Mouse (Mus musculus) intestine, postnatal 0 days (tissue): ENCODE measurements around the gene Jph2. TPM values are rescaled to one million over a fixed set of nuclear protein-coding genes. Genes with fewer than 3 reads are reported as not detected.

ENCODE experiments used
- ATAC-seq: fragments of 200-750 bp; cut with Nextera tagmentation; 2 replicates; pipeline ENCODE4 v1.8.0; 2017; ENCODE audit warnings: mild to moderate bottlenecking, moderate TSS enrichment, moderate library complexity
- H3K27ac ChIP-seq: fragments of 300-500 bp; sonication (generic); 2 replicates; pipeline ENCODE4 v1.5.1; 2014; ENCODE audit warnings: mild to moderate bottlenecking, low read depth, low read length, moderate library complexity
- H3K27me3 ChIP-seq: fragments of 300-500 bp; sonication (generic); replicated peaks from 2 replicates; pipeline ENCODE4 v1.6.1; 2014; ENCODE audit warnings: low read length, mixed read lengths; ENCODE audit not compliant: control insufficient read depth, insufficient read depth
- H3K36me3 ChIP-seq: fragments of 300-500 bp; sonication (generic); 2 replicates; pipeline ENCODE4 v1.6.1; 2014; ENCODE audit warnings: mild to moderate bottlenecking, moderate library complexity; ENCODE audit not compliant: control insufficient read depth, insufficient read depth
- H3K4me1 ChIP-seq: fragments of 300-500 bp; sonication (generic); replicated peaks from 2 replicates; pipeline ENCODE4 v1.6.1; 2014; ENCODE audit warnings: antibody characterized with exemption, low read length, mixed read lengths; ENCODE audit not compliant: control insufficient read depth, insufficient read depth
- H3K4me2 ChIP-seq: fragments of 300-500 bp; sonication (generic); replicated peaks from 2 replicates; pipeline ENCODE4 v1.6.1; 2014; ENCODE audit warnings: low read depth, mild to moderate bottlenecking, moderate library complexity
- H3K4me3 ChIP-seq: fragments of 300-500 bp; sonication (generic); 2 replicates; pipeline ENCODE4 v1.5.1; 2014; ENCODE audit warnings: low read depth, low read length
- H3K9ac ChIP-seq: fragments of 300-500 bp; sonication (generic); 2 replicates; pipeline ENCODE4 v1.6.1; 2014; ENCODE audit warnings: mild to moderate bottlenecking, low read depth, low read length
- H3K9me3 ChIP-seq: fragments of 300-500 bp; sonication (generic); 2 replicates; pipeline ENCODE4 v1.6.1; 2016; ENCODE audit warnings: mixed run types; ENCODE audit not compliant: control insufficient read depth
- CTCF ChIP-seq: sonication (generic); IDR thresholded peaks from 2 replicates; pipeline ENCODE4 v1.5.1; 2016; ENCODE audit warnings: low read depth, mild to moderate bottlenecking, control low read depth, antibody characterized with exemption, moderate library complexity
- WGBS: fragments of 180-500 bp; shearing (Covaris S2); extraction: QIAGEN DNeasy Blood & Tissue Kit; methylation state at CpG from one replicate; pipeline ENCODE4 v1.1.7; 2014; 5-methylcytosine and 5-hydroxymethylcytosine counted together
- polyA plus RNA-seq: library from polyadenylated mRNA; unstranded; fragments of >200 nt; fragmentation: Nextera tagmentation; extraction: Ambion mirVana; gene quantifications from 2 replicates; pipeline ENCODE4 v1.2.1, GENCODE M21; 2015

Gene Jph2
- polyA plus RNA-seq, 1 experiment from 2014 or later: 9.8 TPM

DNA sequence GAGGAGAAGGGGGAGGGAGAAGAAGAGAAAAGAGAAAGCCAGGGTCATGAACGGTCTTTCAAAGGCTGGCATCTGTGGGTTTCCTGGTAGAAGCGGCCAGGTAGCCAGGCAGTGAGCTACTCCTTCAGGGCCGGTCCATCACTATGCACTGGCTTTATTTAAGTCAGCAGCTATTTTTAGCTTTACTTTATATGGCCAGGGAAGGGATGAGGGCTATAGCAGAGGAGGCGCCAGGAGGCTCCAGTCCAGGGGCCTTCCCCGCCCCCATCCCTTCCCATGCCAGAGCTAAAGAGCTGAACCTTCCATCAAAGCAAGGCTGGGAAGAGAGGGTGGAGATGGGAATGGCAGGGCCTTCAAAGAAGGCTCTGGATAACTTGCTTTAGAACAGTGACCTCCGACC lies 5.4 kb downstream of the Jph2 start:
- Histone ChIP-seq H3K4me2 (no peak overlapping the region), H3K36me3 (no peaks in the 10 kb centered on the region), H3K4me1 (no peaks in the 10 kb centered on the region), H3K27me3 (no peaks in the 10 kb centered on the region), H3K27ac (no peak overlapping the region), H3K9ac (no peak overlapping the region), H3K9me3 (no peaks in the 10 kb centered on the region), H3K4me3 (no peak overlapping the region)
- ATAC-seq: no peak
- 55% methylated on average over 6 of the region's 6 CpGs for WGBS
- TF ChIP-seq CTCF: no peak

DNA sequence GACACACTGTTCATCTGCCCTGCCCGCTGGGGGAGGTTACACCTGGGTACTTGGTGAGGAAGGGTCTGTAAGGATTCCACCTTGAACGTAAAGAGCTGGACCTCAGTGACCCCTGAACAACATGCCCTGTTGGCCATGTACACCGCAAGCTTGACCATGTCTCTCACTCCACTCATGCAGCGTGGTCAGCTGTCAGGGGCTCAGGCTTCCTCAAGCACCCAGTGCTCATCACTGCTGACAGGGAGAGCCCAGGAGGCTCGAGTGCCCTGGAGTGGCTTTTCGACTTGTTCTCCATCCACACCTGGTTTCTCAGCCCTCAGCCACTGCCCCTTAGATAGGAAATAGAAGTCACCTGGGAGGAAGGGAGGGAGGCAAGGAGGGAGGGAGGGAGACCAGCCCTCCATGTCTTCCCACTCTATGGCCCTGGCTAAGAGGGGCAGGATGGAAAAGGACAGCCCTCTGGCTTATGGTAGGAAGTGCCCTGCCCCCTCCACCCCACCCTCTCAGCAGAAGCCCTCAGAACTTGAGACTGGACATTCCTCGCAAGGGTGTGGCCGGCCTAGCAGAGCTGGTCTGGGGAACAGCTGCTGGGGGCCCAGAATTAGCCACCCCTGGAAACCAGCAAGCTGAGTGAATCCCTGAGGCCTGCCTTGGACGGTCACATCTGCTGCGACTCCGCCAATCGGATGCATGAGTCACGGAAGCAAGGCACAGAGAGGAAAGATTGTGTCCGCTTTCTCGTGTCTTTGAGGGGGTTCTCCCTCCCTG lies 11.2 kb downstream of the Jph2 start:
- no peaks in the 10 kb centered on the region for H3K27me3 ChIP-seq
- no peaks in the 10 kb centered on the region for H3K36me3 ChIP-seq
- WGBS: 57% methylated on average over 15 of the region's 15 CpGs
- no peak overlapping the region for H3K4me3 ChIP-seq
- H3K4me2 ChIP-seq: no peak overlapping the region
- no peak for ATAC-seq
- H3K27ac ChIP-seq: no peak overlapping the region
- H3K4me1 ChIP-seq: no peaks in the 10 kb centered on the region
- TF ChIP-seq CTCF: no peak
- no peak overlapping the region for H3K9ac ChIP-seq
- H3K9me3 ChIP-seq: no peaks in the 10 kb centered on the region

DNA sequence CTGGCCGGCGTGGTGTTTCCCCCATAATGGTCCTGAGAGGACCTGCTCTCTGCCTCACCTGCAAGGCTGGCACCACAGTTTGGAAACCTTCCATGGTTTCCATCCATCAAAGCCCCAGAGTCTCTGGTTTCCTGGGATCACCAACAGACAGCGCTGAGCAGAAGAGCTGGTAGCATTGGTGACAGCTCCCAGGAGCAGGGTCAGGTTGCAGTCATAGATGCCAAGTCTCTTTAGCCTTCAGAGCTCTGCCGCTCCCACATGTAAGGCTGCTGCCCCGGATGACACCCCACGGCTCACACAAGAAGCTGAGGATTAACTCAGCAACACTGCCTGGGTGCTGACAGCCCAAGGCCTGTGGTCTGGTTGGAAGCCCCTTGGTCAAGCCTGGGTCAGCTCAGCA lies 12.7 kb downstream of the Jph2 start:
- H3K4me2 ChIP-seq: no peak overlapping the region
- no peak overlapping the region for H3K9ac ChIP-seq
- no peaks in the 10 kb centered on the region for H3K36me3 ChIP-seq
- WGBS: 90% methylated on average over 6 of the region's 6 CpGs
- no peak for TF ChIP-seq CTCF
- no peak overlapping the region for H3K4me3 ChIP-seq
- no peak for ATAC-seq
- no peaks in the 10 kb centered on the region for H3K27me3 ChIP-seq
- H3K4me1 ChIP-seq: no peaks in the 10 kb centered on the region
- H3K9me3 ChIP-seq: no peaks in the 10 kb centered on the region
- H3K27ac ChIP-seq: no peak overlapping the region

DNA sequence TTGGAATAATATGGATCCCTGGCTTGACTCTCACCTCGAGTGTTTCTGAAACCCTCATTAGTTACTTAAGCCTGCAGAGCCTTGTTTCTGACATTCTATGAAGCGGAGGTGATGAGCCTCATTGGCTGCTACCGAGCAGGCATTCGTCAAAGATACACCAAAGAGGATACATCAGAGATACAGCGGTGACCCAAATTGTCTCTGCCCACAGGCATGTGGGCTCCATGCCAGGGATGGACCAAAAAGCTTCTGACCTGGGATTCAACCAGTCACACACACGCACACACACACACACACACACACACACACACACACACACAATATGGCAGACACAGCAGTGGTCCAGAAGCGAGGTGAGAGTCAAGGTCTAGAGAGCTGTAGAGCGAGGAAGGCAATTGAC lies 16.5 kb downstream of the Jph2 start:
- ATAC-seq: no peak

DNA sequence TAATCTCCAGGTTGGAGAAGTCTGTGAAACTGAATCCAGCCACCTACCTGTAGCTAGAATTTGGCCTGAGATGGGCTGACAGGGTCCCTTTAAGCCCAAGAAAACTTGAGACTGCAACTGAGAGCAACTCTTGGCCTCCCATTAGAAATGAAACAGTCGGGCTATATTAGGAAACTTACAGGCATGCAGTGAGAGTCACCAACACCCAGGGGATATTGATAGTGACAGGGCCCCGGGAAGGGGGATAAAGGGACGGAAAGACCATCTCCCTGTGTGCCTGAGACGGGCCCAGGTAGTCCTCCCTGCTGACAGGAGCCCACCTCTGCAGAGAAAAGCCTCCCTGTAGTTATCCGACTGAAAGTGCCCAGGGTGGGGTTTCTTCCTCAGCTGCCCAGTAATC lies 18.4 kb downstream of the Jph2 start:
- Histone ChIP-seq H3K27ac (no peak overlapping the region), H3K9ac (no peak overlapping the region), H3K9me3 (no peaks in the 10 kb centered on the region), H3K4me3 (no peak overlapping the region), H3K36me3 (no peaks in the 10 kb centered on the region), H3K4me2 (no peak overlapping the region), H3K27me3 (peaks cover 14% of the 10 kb centered on the region), H3K4me1 (no peaks in the 10 kb centered on the region)
- TF ChIP-seq CTCF: no peak
- 80% methylated on average over 5 of the region's 5 CpGs for WGBS
- no peak for ATAC-seq

More for the DNA sequence above, 16.5 kb downstream of the Jph2 start:
- Histone ChIP-seq H3K36me3 (no peaks in the 10 kb centered on the region), H3K27ac (no peak overlapping the region), H3K9me3 (no peaks in the 10 kb centered on the region), H3K27me3 (peaks cover 2% of the 10 kb centered on the region; the same call in 1 of the 2 replicates), H3K4me1 (no peaks in the 10 kb centered on the region), H3K9ac (no peak overlapping the region), H3K4me3 (no peak overlapping the region), H3K4me2 (no peak overlapping the region)
- no peak for TF ChIP-seq CTCF
- WGBS: 85% methylated on average over 8 of the region's 8 CpGs

DNA sequence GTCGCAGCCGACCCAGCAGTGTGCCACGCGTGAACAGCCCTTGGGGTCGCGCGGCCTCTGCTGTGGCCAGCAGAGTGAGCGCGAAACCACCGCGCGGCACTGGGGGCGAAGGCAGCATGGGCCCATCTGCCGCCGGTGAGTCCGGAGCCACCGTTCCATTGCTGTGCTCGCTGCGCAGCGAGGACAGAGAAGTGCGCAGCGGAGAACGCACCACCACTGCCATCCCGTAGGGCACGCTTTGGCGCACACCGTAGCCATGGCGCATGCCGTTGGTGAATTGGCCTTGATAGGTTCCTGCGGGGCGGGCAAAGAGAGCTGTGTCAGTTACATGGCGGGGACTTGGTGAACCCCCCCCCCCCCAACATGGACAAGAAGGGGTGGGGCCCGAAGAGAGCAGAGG lies 21.7 kb downstream of the Jph2 start:
- H3K4me3 ChIP-seq: no peak overlapping the region
- peaks cover 14% of the 10 kb centered on the region for H3K27me3 ChIP-seq
- 36% methylated on average over 33 of the region's 33 CpGs for WGBS
- ATAC-seq: no peak
- H3K4me2 ChIP-seq: no peak overlapping the region
- no peak for TF ChIP-seq CTCF
- no peaks in the 10 kb centered on the region for H3K36me3 ChIP-seq
- H3K4me1 ChIP-seq: no peaks in the 10 kb centered on the region
- no peak overlapping the region for H3K27ac ChIP-seq
- H3K9ac ChIP-seq: no peak overlapping the region
- H3K9me3 ChIP-seq: no peaks in the 10 kb centered on the region
